Mouse (Mus musculus): ENCODE measurements around the gene Pcsk5. TPM values are rescaled to one million over a fixed set of nuclear protein-coding genes. Genes with fewer than 3 reads are reported as not detected.

Gene Pcsk5
- 2.6 and 2.8 TPM in 2 replicates for polyA plus RNA-seq (2021; fragmentation: Nextera tagmentation)
- long read RNA-seq, experiment 1, full-length matches to known transcripts = 16 of 26 reads
- long read RNA-seq, experiment 1, partial matches to known transcripts = 2 of 26 reads
- long read RNA-seq, experiment 1, other reads (novel, unspliced or antisense) = 8 of 26 reads
- long read RNA-seq, experiment 2, full-length matches to known transcripts = 5 of 7 reads
- long read RNA-seq, experiment 2, partial matches to known transcripts = 1 of 7 reads
- long read RNA-seq, experiment 2, other reads (novel, unspliced or antisense) = 1 of 7 reads

DNA sequence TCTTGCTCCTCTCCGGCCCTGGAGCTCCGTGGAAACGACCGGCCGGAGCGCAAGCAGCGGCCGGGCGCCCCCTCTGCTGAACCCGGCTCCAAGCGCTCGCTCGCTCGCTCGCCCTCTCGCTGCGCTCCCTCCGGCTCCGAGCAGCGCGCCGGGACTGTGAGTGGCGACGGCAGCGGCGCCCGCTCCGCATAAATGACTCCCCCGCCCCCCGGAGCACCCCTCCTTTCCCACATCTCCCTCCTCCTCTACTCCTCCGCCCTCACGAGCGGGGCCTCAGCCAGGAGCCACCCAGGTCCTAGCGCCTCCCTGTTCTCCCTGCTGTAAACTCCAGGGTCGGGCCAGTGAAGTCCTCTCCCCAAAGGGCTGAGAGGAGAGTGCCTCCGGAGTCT lies at the start of gene Pcsk5:
Gene Pcsk5, minus strand, starts transcription at position 162 of the 389 bp plus-strand sequence.

DNA sequence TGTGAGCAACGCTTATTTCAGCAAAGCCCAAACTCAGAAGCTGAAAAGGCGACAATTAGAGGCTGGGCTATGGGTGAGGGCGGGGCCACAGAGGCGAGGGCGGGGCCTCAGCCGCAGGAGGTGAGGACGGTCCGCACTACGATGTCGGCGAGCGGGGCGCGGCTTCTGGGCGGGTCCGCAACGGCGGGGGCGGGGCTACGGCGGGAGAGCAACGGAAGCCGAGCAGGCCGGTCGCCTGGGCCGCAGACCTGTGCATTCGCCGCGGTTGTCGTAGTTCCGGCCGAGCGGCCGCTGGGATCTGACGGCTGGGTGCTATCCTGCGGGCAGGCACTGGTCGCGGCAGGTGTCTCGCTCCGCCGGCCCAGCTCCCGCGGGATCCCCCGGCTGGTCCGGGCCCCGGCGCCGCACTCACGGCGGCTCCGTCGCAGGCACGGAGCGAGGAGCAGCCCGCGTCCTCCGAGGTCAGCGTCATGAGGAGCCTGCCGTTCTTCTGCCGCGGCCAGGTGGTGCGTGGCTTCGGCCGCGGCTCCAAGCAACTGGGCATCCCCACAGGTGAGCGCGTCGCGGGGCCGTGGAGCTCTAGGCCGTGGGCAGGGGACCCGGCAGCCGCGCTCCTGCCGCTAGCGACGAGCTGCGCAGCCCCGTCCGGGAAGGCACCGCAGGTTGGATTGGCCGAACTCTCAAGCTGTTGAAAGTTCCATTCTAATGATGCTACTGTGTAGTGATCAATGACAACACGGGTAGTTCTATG lies 443.4 kb downstream of the Pcsk5 start, which contains the start of gene Rfk:
Gene Rfk, plus strand, starts transcription at position 203 of the 751 bp plus-strand sequence.

